Mouse (Mus musculus): ENCODE data around the gene Ccdc185. TPM values are rescaled to one million over a fixed set of nuclear protein-coding genes. Genes with fewer than 3 reads are reported as not detected.

Gene Ccdc185
- polyA plus RNA-seq (2014; fragmentation: Illumina TruSeq; extraction: RNeasy Lipid Tissue Mini Kit (QIAGEN cat#74804); ENCODE audit: low read depth, low replicate concordance): not detected

GRCm38 (mm10) chr1:182749080-182749479 lies at the start of gene Ccdc185:
Gene Ccdc185 (minus strand): TSS chr1:182749180.

GRCm38 (mm10) chr1:182763716-182764461 lies 14.9 kb upstream of the Ccdc185 start, which contains the start of gene Susd4:
Gene Susd4 (plus strand): TSS chr1:182763860.

Other genes with a start within 250 kb of the Ccdc185 start
- 85.8 TPM for gene Capn2, start 231.6 kb downstream of the Ccdc185 start, polyA plus RNA-seq (2014; fragmentation: Illumina TruSeq; extraction: RNeasy Lipid Tissue Mini Kit (QIAGEN cat#74804); ENCODE audit: low read depth, low replicate concordance)
- gene Capn8, start 184.2 kb downstream of the Ccdc185 start, polyA plus RNA-seq (2014; fragmentation: Illumina TruSeq; extraction: RNeasy Lipid Tissue Mini Kit (QIAGEN cat#74804); ENCODE audit: low read depth, low replicate concordance): 16.5 TPM
- gene Susd4, start 14.7 kb upstream of the Ccdc185 start, polyA plus RNA-seq (2014; fragmentation: Illumina TruSeq; extraction: RNeasy Lipid Tissue Mini Kit (QIAGEN cat#74804); ENCODE audit: low read depth, low replicate concordance): not detected
- 4.4 TPM for gene Tlr5, start 205.6 kb upstream of the Ccdc185 start, polyA plus RNA-seq (2014; fragmentation: Illumina TruSeq; extraction: RNeasy Lipid Tissue Mini Kit (QIAGEN cat#74804); ENCODE audit: low read depth, low replicate concordance)